Mouse (Mus musculus): ENCODE measurements at regions not wholly inside any gene's neighbourhood (a gene's known extent, or its start where the extent isn't known, plus 50 kb on each side); places are given as distances from the start of the nearest gene placed in this dataset.

DNA sequence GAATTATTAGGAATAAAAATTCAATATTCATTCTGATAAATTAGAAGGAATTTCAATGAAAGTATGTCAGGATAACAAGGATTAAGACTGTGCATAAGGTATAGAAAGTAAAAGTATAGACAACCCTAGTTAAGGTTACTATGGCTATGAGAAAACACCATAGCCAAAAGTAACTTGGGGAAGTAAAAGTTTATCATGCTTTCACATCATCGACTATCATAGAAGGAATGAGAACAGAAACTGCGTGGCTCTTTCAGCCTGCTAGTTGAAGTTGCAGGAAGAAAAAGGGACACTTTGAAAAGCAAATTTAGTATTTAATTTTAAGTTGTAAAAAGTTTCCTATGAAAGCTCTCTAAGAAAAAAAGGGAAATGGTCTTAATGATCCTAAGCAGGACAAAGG is 196.9 kb upstream of the Mettl25 start:
- TF ChIP-seq POLR2A (IDR thresholded peaks at IDR 0.05; ENCODE audit: insufficient read depth, low read length) = no peak
- TF ChIP-seq CTCF (IDR thresholded peaks at IDR 0.05; ENCODE audit: low read depth, low read length) = no peak

Measured in ES-Bruce4 (cell line).